Mouse (Mus musculus) forebrain, embryonic 15.5 days (tissue): Measurements from ENCODE around the gene Cd36. TPM values are rescaled to one million over a fixed set of nuclear protein-coding genes. Genes with fewer than 3 reads are reported as not detected.

Source experiments
- ATAC-seq: fragments of 200-750 bp; cut with Nextera tagmentation; replicated peaks from 2 replicates; pipeline ENCODE4 v1.8.0; 2017; ENCODE audit warnings: mild to moderate bottlenecking, moderate TSS enrichment, moderate library complexity
- H3K27ac ChIP-seq: fragments of 300-500 bp; sonication (generic); replicated peaks from 2 replicates; pipeline ENCODE4 v1.5.1; 2015; ENCODE audit warnings: mild to moderate bottlenecking, inconsistent platforms
- H3K27me3 ChIP-seq: fragments of 300-500 bp; sonication (generic); 2 replicates; pipeline ENCODE4 v1.6.1; 2015; ENCODE audit warnings: inconsistent platforms
- H3K36me3 ChIP-seq: fragments of 300-500 bp; sonication (generic); 2 replicates; pipeline ENCODE4 v1.6.1; 2015; ENCODE audit warnings: mild to moderate bottlenecking, inconsistent platforms
- H3K4me1 ChIP-seq: fragments of 300-500 bp; sonication (generic); 2 replicates; pipeline ENCODE4 v1.6.1; 2015; ENCODE audit warnings: inconsistent platforms
- H3K4me2 ChIP-seq: fragments of 300-500 bp; sonication (generic); replicated peaks from 2 replicates; pipeline ENCODE4 v1.6.1; 2015; ENCODE audit warnings: mild to moderate bottlenecking, inconsistent platforms
- H3K4me3 ChIP-seq: fragments of 300-500 bp; sonication (generic); 2 replicates; pipeline ENCODE4 v1.5.1; 2015; ENCODE audit warnings: mild to moderate bottlenecking, inconsistent platforms
- H3K9ac ChIP-seq: fragments of 300-500 bp; sonication (generic); replicated peaks from 2 replicates; pipeline ENCODE4 v1.6.1; 2015; ENCODE audit warnings: mild to moderate bottlenecking, inconsistent platforms
- H3K9me3 ChIP-seq: fragments of 300-500 bp; sonication (generic); 2 replicates; pipeline ENCODE4 v1.6.1; 2016; ENCODE audit warnings: inconsistent platforms
- WGBS: fragments of 180-500 bp; shearing (Covaris S2); methylation state at CpG from one replicate; pipeline ENCODE4 v1.1.7; 2015; ENCODE audit warnings: mixed read lengths; 5-methylcytosine and 5-hydroxymethylcytosine counted together
- polyA plus RNA-seq: library from polyadenylated mRNA; unstranded; fragments of >200 nt; fragmentation: Nextera tagmentation; extraction: Ambion mirVana; gene quantifications from 2 replicates; pipeline ENCODE4 v1.2.1, GENCODE M21; 2015

The Cd36 gene
- polyA plus RNA-seq, 1 experiment from 2014 or later = 0.66 TPM

DNA sequence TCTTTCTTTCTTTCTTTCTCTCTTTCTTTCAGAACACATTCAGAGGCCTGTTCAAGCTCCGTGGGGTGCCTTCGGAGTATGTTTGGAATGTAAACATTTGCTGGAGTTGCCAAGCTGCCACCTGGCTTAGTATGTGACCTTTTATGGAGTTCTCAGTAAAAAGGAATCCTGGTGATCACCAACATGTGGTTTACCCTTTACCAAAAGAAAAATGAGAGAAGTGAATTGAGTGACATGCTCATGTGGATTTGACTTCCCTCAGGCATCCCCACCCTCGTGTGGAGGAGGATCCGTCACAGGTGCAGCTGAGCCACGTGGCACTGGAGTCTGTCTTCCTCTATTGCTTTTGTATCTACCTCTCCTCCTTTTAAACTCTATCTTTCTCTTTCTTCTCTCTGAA, 141.5 kb downstream of the Cd36 start:
- no peaks in the 10 kb centered on the region for H3K9me3 ChIP-seq
- H3K4me1 ChIP-seq = no peaks in the 10 kb centered on the region
- 29% methylated on average over 5 of the region's 5 CpGs for WGBS
- no peak for ATAC-seq
- H3K36me3 ChIP-seq = no peaks in the 10 kb centered on the region
- no peak overlapping the region for H3K4me3 ChIP-seq
- H3K27ac ChIP-seq = no peak overlapping the region
- H3K4me2 ChIP-seq = no peak overlapping the region
- no peak overlapping the region for H3K9ac ChIP-seq
- no peaks in the 10 kb centered on the region for H3K27me3 ChIP-seq

DNA sequence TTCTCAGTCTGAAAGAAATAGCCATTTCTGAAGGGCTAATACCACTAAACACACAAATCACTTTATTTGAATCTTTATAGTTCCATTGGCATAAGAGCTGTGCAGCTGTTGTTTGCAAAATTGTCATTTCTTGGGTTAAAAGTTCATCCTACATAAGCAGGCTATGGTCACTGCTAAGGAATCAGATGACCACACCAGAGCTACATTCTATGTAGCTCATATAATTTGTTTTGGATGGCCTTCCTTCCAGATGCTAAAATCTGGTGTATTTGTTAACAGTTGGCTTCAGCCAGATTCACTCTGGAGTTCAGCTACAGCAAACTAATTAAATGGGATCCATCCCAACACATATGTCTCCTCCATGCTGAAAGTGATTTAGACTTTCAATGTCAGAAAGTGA, 142.1 kb downstream of the Cd36 start:
- no peak for ATAC-seq
- Histone ChIP-seq H3K9me3 (no peaks in the 10 kb centered on the region), H3K4me3 (no peak overlapping the region), H3K4me1 (no peaks in the 10 kb centered on the region), H3K27ac (no peak overlapping the region), H3K36me3 (no peaks in the 10 kb centered on the region), H3K27me3 (no peaks in the 10 kb centered on the region), H3K4me2 (no peak overlapping the region), H3K9ac (no peak overlapping the region)

DNA sequence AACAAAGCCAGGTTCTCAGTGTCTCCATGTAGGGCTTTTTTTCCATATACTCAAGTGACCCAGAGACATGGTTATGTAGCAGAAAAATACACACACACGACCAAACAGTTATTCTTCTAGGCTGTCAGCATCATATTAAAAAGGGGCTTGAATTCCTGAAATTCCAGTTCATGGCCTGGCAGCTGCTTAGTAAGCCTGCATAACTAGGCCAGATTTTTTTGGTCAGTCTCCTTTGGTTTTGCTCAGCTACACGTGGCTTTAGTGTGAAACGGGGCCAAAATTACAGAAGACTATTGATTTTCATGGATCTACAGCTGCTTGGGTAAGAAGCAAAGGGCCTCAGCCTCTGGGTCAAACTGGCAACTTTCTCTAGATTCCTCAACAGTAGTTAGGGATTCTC, 148.8 kb downstream of the Cd36 start:
- Histone ChIP-seq H3K36me3 (no peaks in the 10 kb centered on the region), H3K9me3 (no peaks in the 10 kb centered on the region), H3K4me2 (no peak overlapping the region), H3K27me3 (no peaks in the 10 kb centered on the region), H3K4me1 (no peaks in the 10 kb centered on the region), H3K9ac (no peak overlapping the region), H3K4me3 (no peak overlapping the region), H3K27ac (no peak overlapping the region)
- 54% methylated on average over 3 of the region's 3 CpGs for WGBS
- no peak for ATAC-seq

Other genes with a start within 250 kb of the Cd36 start
- not detected in 2 replicates for gene Gnat3, start 73.7 kb upstream of the Cd36 start, polyA plus RNA-seq